Mouse (Mus musculus) olfactory bulb, adult 2 months (tissue): ENCODE results near the gene Gas2l1.

Experiments
- CTCF ChIP-seq: fragments of 200-500 bp; IDR thresholded peaks from 2 replicates; pipeline ENCODE4 v1.5.1; 2012; ENCODE audit warnings: low read depth, mild to moderate bottlenecking, low read length, moderate library complexity; ENCODE audit not compliant: insufficient read depth
- POLR2A ChIP-seq: fragments of 200-500 bp; IDR thresholded peaks from 2 replicates; pipeline ENCODE4 v1.6.1; 2012; ENCODE audit warnings: mild to moderate bottlenecking, low read depth, low read length, moderate library complexity; ENCODE audit not compliant: insufficient read depth

DNA sequence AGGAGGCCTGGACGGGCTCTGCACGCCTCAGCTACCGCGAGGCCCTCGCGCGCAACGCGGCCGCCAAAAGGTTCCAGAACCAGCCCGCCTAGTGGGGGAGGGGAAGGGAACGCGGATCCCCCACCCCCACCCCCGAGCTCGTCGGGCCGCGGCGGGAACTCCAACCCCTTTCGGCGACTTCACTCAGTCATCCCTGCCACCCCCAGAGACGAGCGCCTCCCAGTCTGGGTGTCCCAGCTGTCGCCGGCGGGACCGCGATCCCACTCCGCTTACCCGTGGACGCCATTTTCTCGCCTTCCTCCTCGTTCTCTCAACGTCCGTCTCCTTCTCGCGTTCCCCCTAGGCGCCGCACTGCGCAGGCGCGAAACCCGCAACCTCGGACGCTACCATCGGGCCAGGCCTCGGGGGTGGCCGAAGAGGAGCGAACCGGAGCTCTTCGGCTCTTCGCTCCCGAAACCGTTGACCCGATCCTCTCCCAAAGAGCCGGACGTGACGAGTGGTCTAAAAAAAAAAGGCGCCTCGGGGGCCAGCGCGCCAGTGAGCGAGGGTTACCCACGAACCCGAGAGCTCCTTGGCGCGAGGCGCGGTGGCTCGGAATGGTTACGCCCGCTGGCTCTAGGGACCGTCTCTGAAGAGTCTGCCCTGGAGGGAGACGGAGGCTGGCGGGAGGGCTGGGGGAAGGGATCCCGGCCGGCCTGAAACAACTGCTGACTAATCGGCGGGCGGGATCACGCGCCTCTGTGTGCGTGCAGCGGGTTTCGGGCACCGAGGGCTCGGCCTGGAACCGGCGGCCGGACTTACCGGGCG, 33.8 kb upstream of the Gas2l1 start, which contains the start of the genes Rhbdd3 and Ewsr1:
- TF ChIP-seq CTCF (no peak), POLR2A (peak; percentile 68)
